Mouse (Mus musculus): Measurements from ENCODE around the gene Supt4a. TPM values are rescaled to one million over a fixed set of nuclear protein-coding genes. Genes with fewer than 3 reads are reported as not detected.

Gene Supt4a
- polyA plus RNA-seq, 1 experiment from 2014 or later: 177 TPM

- Histone ChIP-seq H3K36me3 (ENCODE audit: poor library complexity, severe bottlenecking) (no peaks in the 10 kb centered on the region), H3K9ac (no peak overlapping the region), H3K4me3 (no peak overlapping the region), H3K27ac (no peak overlapping the region), H3K4me2 (no peak overlapping the region), H3K9me3 (replicated peaks) (no peaks in the 10 kb centered on the region), H3K4me1 (peaks cover 2% of the 10 kb centered on the region), H3K27me3 (no peaks in the 10 kb centered on the region)
- WGBS: 75% methylated on average over 5 of the region's 5 CpGs
- no peak for ATAC-seq
Observed at GRCm38 (mm10) chr11:87754603-87755002, 17.3 kb downstream of the Supt4a start.

- no peaks in the 10 kb centered on the region for H3K36me3 ChIP-seq (ENCODE audit: poor library complexity, severe bottlenecking)
- WGBS: 75% methylated on average over 17 of the region's 17 CpGs
- H3K9me3 ChIP-seq (replicated peaks): no peaks in the 10 kb centered on the region
- H3K27me3 ChIP-seq: no peaks in the 10 kb centered on the region
- H3K4me2 ChIP-seq: no peak overlapping the region
- H3K9ac ChIP-seq: no peak overlapping the region
- peaks cover 10% of the 10 kb centered on the region for H3K4me1 ChIP-seq
- no peak for ATAC-seq
- H3K4me3 ChIP-seq: no peak overlapping the region
- no peak overlapping the region for H3K27ac ChIP-seq
Observed at GRCm38 (mm10) chr11:87755360-87756017, 18.1 kb downstream of the Supt4a start.

GRCm38 (mm10) chr11:87756251-87756820 is 19.0 kb downstream of the Supt4a start:
- no peak overlapping the region for H3K4me3 ChIP-seq
- ATAC-seq: no peak
- H3K27ac ChIP-seq: no peak overlapping the region
- no peaks in the 10 kb centered on the region for H3K36me3 ChIP-seq (ENCODE audit: poor library complexity, severe bottlenecking)
- no peaks in the 10 kb centered on the region for H3K9me3 ChIP-seq (replicated peaks)
- no peak overlapping the region for H3K4me2 ChIP-seq
- peaks cover 6% of the 10 kb centered on the region for H3K27me3 ChIP-seq
- H3K9ac ChIP-seq: no peak overlapping the region
- H3K4me1 ChIP-seq: peaks cover 15% of the 10 kb centered on the region
- 87% methylated on average over 15 of the region's 15 CpGs for WGBS

GRCm38 (mm10) chr11:87757001-87757954 is 19.9 kb downstream of the Supt4a start:
- Histone ChIP-seq H3K27ac (no peak overlapping the region), H3K4me3 (no peak overlapping the region), H3K4me2 (no peak overlapping the region), H3K36me3 (ENCODE audit: poor library complexity, severe bottlenecking) (no peaks in the 10 kb centered on the region), H3K27me3 (peaks cover 15% of the 10 kb centered on the region), H3K4me1 (peaks cover 25% of the 10 kb centered on the region), H3K9ac (no peak overlapping the region), H3K9me3 (replicated peaks) (no peaks in the 10 kb centered on the region)
- WGBS: 91% methylated on average over 25 of the region's 25 CpGs
- ATAC-seq: no peak

- Histone ChIP-seq H3K9me3 (replicated peaks) (no peaks in the 10 kb centered on the region), H3K4me2 (no peak overlapping the region), H3K4me3 (no peak overlapping the region), H3K27ac (no peak overlapping the region), H3K36me3 (ENCODE audit: poor library complexity, severe bottlenecking) (no peaks in the 10 kb centered on the region), H3K9ac (no peak overlapping the region), H3K27me3 (peaks cover 24% of the 10 kb centered on the region), H3K4me1 (peaks cover 35% of the 10 kb centered on the region)
- 83% methylated on average over 7 of the region's 7 CpGs for WGBS
- no peak for ATAC-seq
Observed at GRCm38 (mm10) chr11:87758161-87758911, 21.0 kb downstream of the Supt4a start.

GRCm38 (mm10) chr11:87758957-87759608 is 21.7 kb downstream of the Supt4a start:
- peaks cover 42% of the 10 kb centered on the region for H3K4me1 ChIP-seq
- no peak overlapping the region for H3K4me3 ChIP-seq
- H3K27ac ChIP-seq: no peak overlapping the region
- no peaks in the 10 kb centered on the region for H3K9me3 ChIP-seq (replicated peaks)
- 77% methylated on average over 4 of the region's 4 CpGs for WGBS
- no peak for ATAC-seq
- H3K9ac ChIP-seq: no peak overlapping the region
- H3K36me3 ChIP-seq (ENCODE audit: poor library complexity, severe bottlenecking): no peaks in the 10 kb centered on the region
- no peak overlapping the region for H3K4me2 ChIP-seq
- peaks cover 24% of the 10 kb centered on the region for H3K27me3 ChIP-seq

- Histone ChIP-seq H3K4me1 (peaks cover 44% of the 10 kb centered on the region), H3K4me2 (peak overlapping the region; percentile 95), H3K27ac (peak overlapping the region; percentile 54), H3K27me3 (peaks cover 24% of the 10 kb centered on the region), H3K4me3 (no peak overlapping the region), H3K36me3 (ENCODE audit: poor library complexity, severe bottlenecking) (no peaks in the 10 kb centered on the region), H3K9me3 (replicated peaks) (no peaks in the 10 kb centered on the region), H3K9ac (peak overlapping the region; percentile 79; the same call in 1 of the 2 replicates)
- 5% methylated on average over 3 of the region's 3 CpGs for WGBS
- no peak for ATAC-seq
Observed at GRCm38 (mm10) chr11:87759609-87760005, 22.3 kb downstream of the Supt4a start.

- Histone ChIP-seq H3K9ac (peak within 1 kb of the TSS; percentile 79), H3K4me1 (peaks cover 53% of the 10 kb centered on the region), H3K27me3 (peaks cover 24% of the 10 kb centered on the region), H3K4me3 (peak within 1 kb of the TSS; percentile 62), H3K9me3 (replicated peaks) (no peaks in the 10 kb centered on the region), H3K36me3 (ENCODE audit: poor library complexity, severe bottlenecking) (no peaks in the 10 kb centered on the region), H3K4me2 (peak within 1 kb of the TSS; percentile 95), H3K27ac (peak within 1 kb of the TSS; percentile 83)
- WGBS: 5% methylated on average over 23 of the region's 23 CpGs
- peak; percentile 84 for ATAC-seq
Observed at GRCm38 (mm10) chr11:87760301-87761081, 23.1 kb downstream of the Supt4a start, which contains the start of gene Tspoap1. Gene Tspoap1, plus strand, starts transcription at chr11:87760541.

GRCm38 (mm10) chr11:87761181-87761721 is 23.9 kb downstream of the Supt4a start:
- Histone ChIP-seq H3K36me3 (ENCODE audit: poor library complexity, severe bottlenecking) (no peaks in the 10 kb centered on the region), H3K4me2 (peak overlapping the region; percentile 95), H3K4me1 (peaks cover 54% of the 10 kb centered on the region), H3K27me3 (peaks cover 27% of the 10 kb centered on the region), H3K27ac (no peak overlapping the region), H3K9ac (peak overlapping the region; percentile 79), H3K9me3 (replicated peaks) (no peaks in the 10 kb centered on the region), H3K4me3 (peak overlapping the region; percentile 62)
- WGBS: 63% methylated on average over 11 of the region's 11 CpGs
- no peak for ATAC-seq

GRCm38 (mm10) chr11:87761806-87762701 is 24.7 kb downstream of the Supt4a start:
- no peak for ATAC-seq
- peak overlapping the region; percentile 62 for H3K4me3 ChIP-seq
- H3K27ac ChIP-seq: no peak overlapping the region
- H3K4me1 ChIP-seq: peaks cover 54% of the 10 kb centered on the region
- WGBS: 74% methylated on average over 14 of the region's 14 CpGs
- 0 out of 2 replicates have a peak, but pooled peaks cover 6% of the 10 kb centered on the region for H3K36me3 ChIP-seq (ENCODE audit: poor library complexity, severe bottlenecking)
- H3K27me3 ChIP-seq: peaks cover 31% of the 10 kb centered on the region
- peak overlapping the region; percentile 79 for H3K9ac ChIP-seq
- no peaks in the 10 kb centered on the region for H3K9me3 ChIP-seq (replicated peaks)
- H3K4me2 ChIP-seq: peak overlapping the region; percentile 95

Measured in forebrain, embryonic 13.5 days (tissue).